Mouse (Mus musculus): ENCODE data around the gene Fut1.
"Not testable (repeated sequence)": the region's sequence is repeated elsewhere in the genome, so short reads cannot be mapped to it uniquely, and the experiment has no call there.

Gene Fut1

DNA sequence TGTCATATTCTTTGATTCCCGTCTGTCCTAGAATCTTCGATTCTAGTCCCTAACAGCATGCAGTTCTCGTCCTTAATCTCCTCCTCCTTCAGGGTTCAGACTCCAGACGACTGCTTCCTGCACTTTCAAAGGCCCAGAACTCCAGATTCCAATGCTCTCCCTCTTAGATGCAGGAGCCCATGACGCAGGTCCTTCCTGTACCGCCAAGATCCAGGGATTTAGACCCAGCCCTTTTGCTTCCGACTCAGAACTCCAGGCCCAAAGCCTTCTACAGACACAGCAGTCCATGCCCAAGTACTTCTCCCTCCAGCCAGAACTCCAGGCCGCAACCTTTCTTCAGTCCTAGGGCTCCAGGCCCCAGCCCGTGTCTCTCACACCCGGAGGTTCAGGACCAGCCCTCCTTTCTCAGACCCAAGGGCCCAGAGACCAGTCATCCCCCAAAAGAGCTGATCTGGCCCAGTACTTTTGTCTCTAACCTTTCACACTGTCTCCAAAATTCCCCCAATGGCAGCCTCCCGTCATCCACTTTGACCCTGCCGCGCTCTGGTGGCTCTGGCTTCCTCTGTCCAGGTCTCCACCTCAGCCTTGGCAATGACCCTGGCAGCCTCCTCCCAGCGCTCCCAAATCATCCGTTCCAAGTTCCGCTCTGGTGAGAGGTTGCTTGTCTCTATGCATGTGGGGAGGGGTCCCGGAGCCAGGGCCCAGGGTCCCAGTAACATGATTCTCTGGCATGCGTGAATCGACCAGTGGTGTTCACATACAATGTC, 23.3 kb downstream of the Fut1 start:
- DNase-seq, result peak in 1 of 2 experiments; percentile 28

- DNase-seq, result peak; percentile 68 to 77
Measured at GRCm38 (mm10) chr7:45641391-45642040, 24.4 kb downstream of the Fut1 start.

- peak; percentile 65 to 68 for DNase-seq
Measured at GRCm38 (mm10) chr7:45642083-45642482, 25.0 kb downstream of the Fut1 start.

DNA sequence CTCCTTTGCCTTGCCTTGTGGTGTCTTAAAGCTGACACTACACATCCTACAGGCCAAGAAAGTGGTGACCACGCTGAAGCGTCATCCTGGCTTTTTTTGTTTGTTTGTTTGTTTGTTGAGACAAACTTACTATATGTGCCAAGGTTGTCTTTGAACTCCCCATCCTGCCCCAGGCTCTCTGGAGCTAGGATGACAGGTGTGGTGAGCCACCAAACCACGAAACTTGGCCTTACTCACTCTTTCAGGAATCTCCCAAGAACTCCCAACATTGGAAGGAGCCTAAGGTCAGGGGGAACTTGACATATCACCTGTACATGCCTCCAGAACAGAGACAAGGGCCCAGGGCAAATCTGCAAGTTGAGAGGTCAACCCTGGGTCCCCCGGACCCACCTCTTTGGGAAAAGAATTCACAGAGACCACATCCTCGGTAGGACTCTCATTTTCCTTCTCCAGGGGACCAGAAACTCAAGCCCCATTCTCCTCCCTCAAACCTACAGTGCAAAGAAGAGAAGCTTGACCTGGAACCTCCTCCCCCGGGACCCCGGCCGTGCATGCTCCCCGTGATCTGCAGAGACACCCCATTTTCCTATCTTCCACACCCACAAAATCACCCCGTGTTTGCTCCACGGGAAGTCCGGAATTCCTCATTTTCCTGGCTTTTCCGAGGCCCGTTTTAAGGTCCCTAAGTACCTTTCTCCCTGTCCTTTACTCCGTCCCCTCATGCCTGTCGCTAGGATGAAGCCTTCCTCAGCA, 25.6 kb downstream of the Fut1 start:
- DNase-seq, result peak in 1 of 2 experiments; percentile 53

- peak; percentile 99 to 100 for DNase-seq
Measured at GRCm38 (mm10) chr7:45643441-45644178, 26.5 kb downstream of the Fut1 start.

- DNase-seq, result peak; percentile 74 to 78
Measured at GRCm38 (mm10) chr7:45644183-45644582, 27.1 kb downstream of the Fut1 start.

DNA sequence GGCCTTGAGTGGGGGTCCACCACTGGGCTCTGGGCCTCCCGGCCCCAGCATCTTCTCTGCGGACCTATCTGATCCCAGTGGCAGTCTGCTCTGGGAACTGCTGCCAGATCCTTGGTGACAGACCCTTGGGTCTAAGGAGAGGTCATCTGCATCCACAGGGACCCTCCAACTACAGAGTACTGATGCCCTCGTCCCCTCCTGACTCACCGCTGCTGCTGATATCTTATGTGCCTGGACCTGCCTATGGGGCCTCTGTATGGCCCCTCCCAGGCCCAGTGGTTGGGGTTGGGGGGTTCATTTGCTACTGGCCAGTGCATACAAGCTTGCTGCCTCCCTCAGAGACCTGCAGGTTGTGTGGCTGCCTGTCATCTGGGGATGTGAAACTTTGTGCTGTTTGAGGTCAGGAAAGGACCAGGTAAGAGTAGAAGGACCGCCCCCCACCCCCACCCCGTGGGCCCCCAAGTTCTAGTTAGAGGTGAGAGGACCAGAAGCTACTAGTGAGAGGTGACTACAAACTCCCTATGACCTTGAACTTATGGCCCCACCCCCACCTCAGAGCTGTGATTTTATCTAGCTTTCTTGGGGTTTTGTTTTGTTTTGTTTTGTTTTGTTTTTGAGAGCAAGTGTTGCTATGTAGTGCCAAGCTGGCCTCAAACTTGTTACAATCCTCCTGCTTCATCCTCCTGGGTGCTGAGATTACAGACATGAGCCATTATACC, 27.9 kb downstream of the Fut1 start:
- DNase-seq, result peak in 1 of 2 experiments; percentile 31

DNA sequence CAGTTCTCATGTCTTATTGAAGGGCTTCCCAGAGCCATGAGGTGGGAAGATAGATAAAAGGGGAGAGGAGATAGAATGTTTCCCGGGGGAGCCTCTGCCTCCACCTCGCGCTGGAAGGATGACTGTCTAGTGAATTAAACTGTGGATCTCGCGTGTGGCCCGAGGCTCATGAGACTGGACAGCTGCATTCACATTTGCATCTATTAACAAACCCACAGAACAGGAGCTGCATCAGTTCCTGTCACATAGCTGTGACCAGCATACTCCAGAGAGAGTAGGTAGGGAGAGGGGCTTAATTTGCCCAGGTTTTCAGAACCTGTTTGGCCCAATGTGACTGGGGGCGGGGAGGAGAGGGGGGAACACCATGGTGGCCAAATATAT, 28.5 kb downstream of the Fut1 start:
- DNase-seq, result no peak

DNA sequence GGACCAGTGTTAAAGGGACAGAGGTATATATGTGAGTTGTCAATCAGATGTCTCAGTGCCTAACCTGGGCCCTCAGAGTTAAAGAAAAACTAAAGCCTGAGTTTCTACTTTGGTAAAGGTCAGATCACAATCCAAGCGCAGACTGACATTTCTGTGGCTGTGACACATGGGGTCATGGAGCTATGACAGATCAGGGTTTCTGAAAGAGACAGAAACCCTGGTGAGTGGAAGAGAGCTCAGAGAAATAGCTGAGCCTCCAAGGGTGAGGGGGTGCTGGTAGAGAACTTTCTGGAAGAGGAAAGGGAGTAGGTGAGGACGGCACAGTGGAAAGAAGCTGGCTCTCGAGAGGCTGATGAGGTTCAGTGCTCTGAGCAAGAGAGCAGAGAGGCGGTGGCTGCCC, 29.6 kb downstream of the Fut1 start:
- no peak for DNase-seq

- DNase-seq, result no peak
Measured at GRCm38 (mm10) chr7:45649351-45649750, 32.3 kb downstream of the Fut1 start.

DNA sequence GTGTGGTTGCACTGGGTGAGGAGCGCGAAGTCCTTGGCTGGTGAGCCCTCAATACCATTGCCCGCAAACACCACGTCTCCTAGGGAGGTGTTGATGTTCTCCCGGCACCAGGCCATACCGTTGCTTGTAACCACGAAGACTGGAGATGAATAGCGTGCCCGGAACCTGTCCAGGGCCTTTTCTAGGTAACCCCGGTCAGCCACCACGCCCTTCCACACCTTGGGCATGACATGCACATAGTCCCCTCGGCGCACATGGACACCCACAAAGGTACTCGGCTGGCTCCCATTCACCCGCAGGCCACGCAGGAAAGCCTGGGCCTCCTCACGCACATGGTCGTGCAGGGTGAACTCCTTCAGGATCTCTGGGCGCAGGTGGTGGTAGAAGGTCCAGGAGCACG, 33.4 kb downstream of the Fut1 start:
- not testable (repeated sequence) for DNase-seq

GRCm38 (mm10) chr7:45654424-45655047, 37.4 kb downstream of the Fut1 start:
- DNase-seq, result no peak

- peak in 1 of 2 experiments; percentile 50 for DNase-seq
Measured at GRCm38 (mm10) chr7:45660746-45661478, 43.8 kb downstream of the Fut1 start.

DNA sequence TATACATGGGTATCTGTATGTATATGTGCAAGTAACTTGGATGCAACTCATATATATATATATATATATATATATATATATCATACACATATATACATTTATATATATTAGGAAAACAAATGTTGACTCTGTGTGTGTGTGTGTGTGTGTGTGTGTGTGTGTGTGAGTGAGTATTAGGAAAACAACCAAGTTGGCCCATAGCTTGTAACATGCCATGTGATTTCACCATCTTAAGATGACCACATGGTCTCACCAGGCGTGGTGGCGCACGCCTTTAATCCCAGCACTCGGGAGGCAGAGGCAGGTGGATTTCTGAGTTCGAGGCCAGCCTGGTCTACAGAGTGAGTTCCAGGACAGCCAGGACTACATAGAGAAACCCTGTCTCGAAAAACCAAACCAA, 44.6 kb downstream of the Fut1 start:
- DNase-seq, result not testable (repeated sequence)

- no peak for DNase-seq
Measured at GRCm38 (mm10) chr7:45665303-45666138, 48.4 kb downstream of the Fut1 start.

- DNase-seq, result no peak
Measured at GRCm38 (mm10) chr7:45666161-45666560, 49.1 kb downstream of the Fut1 start, which contains the start of gene Fut2. TSS of gene Fut2 (minus strand) at chr7:45666394.

GRCm38 (mm10) chr7:45667761-45668160, 50.7 kb downstream of the Fut1 start:
- no peak for DNase-seq

DNA sequence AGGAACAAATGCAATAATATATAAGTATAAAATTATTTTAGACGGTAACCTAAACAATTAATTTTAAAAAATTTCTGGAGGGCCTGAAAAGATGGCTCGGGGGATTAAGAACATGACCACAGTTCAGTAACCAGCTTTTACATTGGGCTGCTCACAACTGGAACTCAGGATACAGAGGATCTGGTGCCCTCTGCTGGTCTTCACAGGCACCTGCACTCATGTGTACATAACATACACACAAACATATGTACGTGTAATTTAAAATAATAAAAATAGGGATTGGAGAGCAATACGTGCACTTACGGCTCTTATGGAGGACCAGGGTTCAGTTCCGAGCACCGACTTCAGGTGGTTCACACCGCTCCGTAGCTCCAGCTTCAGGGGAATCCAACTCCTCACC, 51.8 kb downstream of the Fut1 start:
- no peak for DNase-seq

Measured in cerebellum, postnatal 25 days (tissue).